Mouse (Mus musculus) monocyte, adult 59 days (primary cell): ENCODE data around the gene Relt. TPM values are rescaled to one million over a fixed set of nuclear protein-coding genes. Genes with fewer than 3 reads are reported as not detected.

Source experiments
- total RNA-seq, 2 experiments: library from RNA; stranded (reverse); gene quantifications; one replicate each; pipeline ENCODE4 v1.2.4; 2023

The Relt gene
- total RNA-seq, result 100 to 1,000 TPM in 1 of 2 experiments, 10 to 100 TPM in 1; 85.1 to 110 TPM

GRCm38 (mm10) chr7:100862828-100863638 lies at the start of gene Relt:
Gene Relt, minus strand, starts transcription at chr7:100863446.

Other genes with a start within 250 kb of the Relt start
- gene Plekhb1, start 201.0 kb downstream of the Relt start, total RNA-seq, result not detected
- 100 to 1,000 TPM in 1 of 2 experiments, 10 to 100 TPM in 1; 94.2 to 127 TPM for gene Fam168a, start 156.8 kb downstream of the Relt start, total RNA-seq
- under 1 TPM; 0.30 to 0.39 TPM for gene Arhgef17, start 68.7 kb upstream of the Relt start, total RNA-seq
- gene P2ry6, start 111.2 kb upstream of the Relt start, total RNA-seq, result 10 to 100 TPM; 65.1 to 72.8 TPM
- gene P2ry2, start 149.4 kb upstream of the Relt start, total RNA-seq, result 10 to 100 TPM; 11.2 to 13.1 TPM
- gene Fchsd2, start 229.4 kb upstream of the Relt start, total RNA-seq, result 10 to 100 TPM; 29.0 to 31.4 TPM